Mouse (Mus musculus) heart, embryonic 15.5 days (tissue): Measurements from ENCODE around the gene Six1. TPM values are rescaled to one million over a fixed set of nuclear protein-coding genes. Genes with fewer than 3 reads are reported as not detected.
"Not testable (repeated sequence)": the region's sequence is repeated elsewhere in the genome, so short reads cannot be mapped to it uniquely, and the experiment has no call there.

ENCODE experiments used
- ATAC-seq: fragments of 200-750 bp; cut with Nextera tagmentation; replicated peaks from 2 replicates; pipeline ENCODE4 v1.8.0; 2017; ENCODE audit warnings: low read depth, moderate TSS enrichment; ENCODE audit not compliant: insufficient number of reproducible peaks, insufficient read depth, low FRiP score
- H3K27ac ChIP-seq: fragments of 300-500 bp; sonication (generic); 2 replicates; pipeline ENCODE4 v1.5.1; 2015; ENCODE audit warnings: mild to moderate bottlenecking, inconsistent platforms
- H3K27me3 ChIP-seq: fragments of 300-500 bp; sonication (generic); 2 replicates; pipeline ENCODE4 v1.6.1; 2015; ENCODE audit warnings: inconsistent platforms
- H3K36me3 ChIP-seq: fragments of 300-500 bp; sonication (generic); 2 replicates; pipeline ENCODE4 v1.6.1; 2015; ENCODE audit warnings: mild to moderate bottlenecking, inconsistent platforms
- H3K4me1 ChIP-seq: fragments of 300-500 bp; sonication (generic); replicated peaks from 2 replicates; pipeline ENCODE4 v1.6.1; 2015; ENCODE audit warnings: inconsistent platforms
- H3K4me2 ChIP-seq: fragments of 300-500 bp; sonication (generic); 2 replicates; pipeline ENCODE4 v1.6.1; 2015; ENCODE audit warnings: inconsistent platforms, mild to moderate bottlenecking, moderate library complexity
- H3K4me3 ChIP-seq: fragments of 300-500 bp; sonication (generic); 2 replicates; pipeline ENCODE4 v1.5.1; 2015; ENCODE audit warnings: mild to moderate bottlenecking, inconsistent platforms
- H3K9ac ChIP-seq: fragments of 300-500 bp; sonication (generic); 2 replicates; pipeline ENCODE4 v1.6.1; 2015; ENCODE audit warnings: mild to moderate bottlenecking, inconsistent platforms
- H3K9me3 ChIP-seq: fragments of 300-500 bp; sonication (generic); replicated peaks from 2 replicates; pipeline ENCODE4 v1.6.1; 2016; ENCODE audit warnings: inconsistent platforms
- WGBS: fragments of 180-500 bp; shearing (Covaris S2); methylation state at CpG from one replicate; pipeline ENCODE4 v1.1.7; 2015; ENCODE audit warnings: mixed read lengths; 5-methylcytosine and 5-hydroxymethylcytosine counted together
- polyA plus RNA-seq: library from polyadenylated mRNA; unstranded; fragments of >200 nt; fragmentation: Nextera tagmentation; extraction: Ambion mirVana; gene quantifications from 2 replicates; pipeline ENCODE4 v1.2.1, GENCODE M21; 2015

Gene Six1
- polyA plus RNA-seq, 1 experiment from 2014 or later = 0.62 TPM

DNA sequence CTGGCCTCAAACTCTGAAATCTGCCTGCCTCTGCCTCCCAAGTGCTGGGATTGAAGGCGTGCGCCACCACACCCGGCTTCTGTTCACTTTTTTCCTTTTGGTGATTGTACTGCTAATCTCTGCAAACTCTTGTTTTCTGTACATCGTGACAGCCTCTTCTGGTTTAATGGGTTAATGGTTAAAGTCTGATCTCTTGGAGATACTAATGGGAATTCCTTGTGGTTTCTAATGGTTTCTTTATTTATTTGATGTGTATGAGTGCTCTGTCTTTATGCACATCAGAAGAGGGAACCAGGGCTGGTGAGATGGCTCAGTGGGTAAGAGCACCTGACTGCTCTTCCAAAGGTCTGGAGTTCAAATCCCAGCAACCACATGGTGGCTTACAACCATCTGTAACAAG lies 28.1 kb upstream of the Six1 start:
- ATAC-seq, H3K9me3 ChIP-seq, H3K27me3 ChIP-seq, H3K4me1 ChIP-seq, H3K4me3 ChIP-seq, H3K9ac ChIP-seq, H3K36me3 ChIP-seq, H3K4me2 ChIP-seq, H3K27ac ChIP-seq: not testable (repeated sequence)
- 96% methylated on average over 4 of the region's 4 CpGs for WGBS

- Histone ChIP-seq H3K36me3 (no peaks in the 10 kb centered on the region), H3K9ac (no peak overlapping the region), H3K27me3 (peaks cover 10% of the 10 kb centered on the region), H3K9me3 (no peaks in the 10 kb centered on the region), H3K4me1 (no peaks in the 10 kb centered on the region), H3K4me2 (no peak overlapping the region), H3K27ac (no peak overlapping the region), H3K4me3 (no peak overlapping the region)
- 54% methylated on average over 9 of the region's 9 CpGs for WGBS
- no peak for ATAC-seq
These were observed 7.2 kb upstream of the Six1 start for GRCm38 (mm10) chr12:73060805-73061410.

DNA sequence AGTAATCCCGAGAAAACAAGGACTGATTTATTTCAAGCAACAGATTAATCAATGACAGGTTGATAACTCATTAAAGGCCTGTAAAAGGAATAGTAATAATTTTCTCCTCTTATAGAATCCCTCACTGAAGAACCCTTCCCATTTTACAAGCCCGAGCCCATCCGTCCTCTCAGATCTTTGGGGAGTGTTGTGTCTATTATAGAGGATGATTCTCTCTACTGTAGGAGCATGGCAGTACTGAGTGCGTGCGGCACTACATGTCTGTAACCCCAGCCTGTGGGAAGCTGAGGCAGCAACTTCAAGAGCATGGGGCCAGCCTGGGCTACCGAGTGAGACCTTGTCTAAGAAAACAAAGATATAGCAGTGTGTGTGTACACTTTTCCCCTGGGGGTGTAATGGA lies 3.8 kb upstream of the Six1 start:
- H3K27me3 ChIP-seq = peaks cover 43% of the 10 kb centered on the region
- H3K27ac ChIP-seq = no peak overlapping the region
- no peaks in the 10 kb centered on the region for H3K9me3 ChIP-seq
- peaks cover 11% of the 10 kb centered on the region for H3K4me1 ChIP-seq
- no peak for ATAC-seq
- no peak overlapping the region for H3K9ac ChIP-seq
- no peaks in the 10 kb centered on the region for H3K36me3 ChIP-seq
- H3K4me2 ChIP-seq = no peak overlapping the region
- H3K4me3 ChIP-seq = no peak overlapping the region
- 81% methylated on average over 6 of the region's 6 CpGs for WGBS

GRCm38 (mm10) chr12:73055451-73055850 lies 1.8 kb upstream of the Six1 start:
- H3K27me3 ChIP-seq = peaks cover 60% of the 10 kb centered on the region
- ATAC-seq = no peak
- no peak overlapping the region for H3K27ac ChIP-seq
- H3K4me3 ChIP-seq = no peak overlapping the region
- H3K36me3 ChIP-seq = no peaks in the 10 kb centered on the region
- no peak overlapping the region for H3K9ac ChIP-seq
- H3K9me3 ChIP-seq = no peaks in the 10 kb centered on the region
- 37% methylated on average over 5 of the region's 5 CpGs for WGBS
- no peak overlapping the region for H3K4me2 ChIP-seq
- H3K4me1 ChIP-seq = peaks cover 15% of the 10 kb centered on the region

GRCm38 (mm10) chr12:73054576-73055185 lies 994 bp upstream of the Six1 start:
- no peak overlapping the region for H3K27ac ChIP-seq
- 34% methylated on average over 15 of the region's 15 CpGs for WGBS
- ATAC-seq = no peak
- peak overlapping the region; percentile 96 for H3K4me2 ChIP-seq
- H3K9ac ChIP-seq = no peak overlapping the region
- H3K27me3 ChIP-seq = peaks cover 67% of the 10 kb centered on the region
- no peaks in the 10 kb centered on the region for H3K9me3 ChIP-seq
- peaks cover 15% of the 10 kb centered on the region for H3K4me1 ChIP-seq
- H3K36me3 ChIP-seq = no peaks in the 10 kb centered on the region
- H3K4me3 ChIP-seq = peak overlapping the region; percentile 72

- Histone ChIP-seq H3K27me3 (peaks cover 84% of the 10 kb centered on the region), H3K4me1 (peaks cover 15% of the 10 kb centered on the region), H3K9ac (peak overlapping the region; percentile 15; the same call in 1 of the 2 replicates), H3K27ac (no peak overlapping the region), H3K4me3 (peak overlapping the region; percentile 72), H3K4me2 (peak overlapping the region; percentile 96), H3K9me3 (no peaks in the 10 kb centered on the region), H3K36me3 (no peaks in the 10 kb centered on the region)
- 21% methylated on average over 34 of the region's 34 CpGs for WGBS
- peak; percentile 14; the same call in 1 of the 2 replicates for ATAC-seq
These were observed 766 bp downstream of the Six1 start for GRCm38 (mm10) chr12:73052651-73053591.

GRCm38 (mm10) chr12:73052036-73052650 lies 1.5 kb downstream of the Six1 start:
- H3K36me3 ChIP-seq = no peaks in the 10 kb centered on the region
- H3K27ac ChIP-seq = no peak overlapping the region
- H3K4me1 ChIP-seq = peaks cover 15% of the 10 kb centered on the region
- peak overlapping the region; percentile 72; the same call in 1 of the 2 replicates for H3K4me3 ChIP-seq
- H3K27me3 ChIP-seq = peaks cover 87% of the 10 kb centered on the region
- H3K9me3 ChIP-seq = no peaks in the 10 kb centered on the region
- ATAC-seq = no peak
- peak overlapping the region; percentile 96 for H3K4me2 ChIP-seq
- H3K9ac ChIP-seq = 0 out of 2 replicates have a peak overlapping the region, but pooled peaks have one; percentile 7
- WGBS = 11% methylated on average over 19 of the region's 19 CpGs

- Histone ChIP-seq H3K4me2 (no peak overlapping the region), H3K27ac (no peak overlapping the region), H3K27me3 (peaks cover 95% of the 10 kb centered on the region), H3K9me3 (no peaks in the 10 kb centered on the region), H3K9ac (no peak overlapping the region), H3K36me3 (no peaks in the 10 kb centered on the region), H3K4me1 (peaks cover 24% of the 10 kb centered on the region), H3K4me3 (no peak overlapping the region)
- no peak for ATAC-seq
- WGBS = 6% methylated on average over 15 of the region's 15 CpGs
These were observed 2.7 kb downstream of the Six1 start for GRCm38 (mm10) chr12:73050811-73051580.

DNA sequence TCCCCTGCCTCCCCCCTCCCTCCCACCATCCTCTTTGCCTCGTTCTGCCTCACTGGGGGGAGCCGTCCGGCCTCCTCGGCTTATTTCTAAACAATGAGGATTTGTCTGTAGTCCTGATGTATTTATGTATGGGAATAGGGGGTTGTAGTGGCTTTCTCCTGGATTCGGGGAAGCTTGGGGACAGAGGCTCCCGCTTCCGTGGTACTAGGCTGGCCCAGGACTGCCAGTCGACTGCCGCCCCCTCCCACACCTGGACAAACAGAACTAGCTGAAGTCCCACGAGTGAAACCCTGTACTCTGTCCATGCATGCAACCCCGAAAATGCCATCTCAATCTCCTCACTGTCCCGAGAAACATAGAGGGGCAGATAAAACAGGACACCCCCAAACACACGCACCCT lies 3.4 kb downstream of the Six1 start:
- Histone ChIP-seq H3K4me2 (no peak overlapping the region), H3K9ac (no peak overlapping the region), H3K4me1 (peaks cover 30% of the 10 kb centered on the region), H3K9me3 (no peaks in the 10 kb centered on the region), H3K36me3 (no peaks in the 10 kb centered on the region), H3K27me3 (peaks cover 95% of the 10 kb centered on the region), H3K4me3 (no peak overlapping the region), H3K27ac (no peak overlapping the region)
- no peak for ATAC-seq
- 1% methylated on average over 13 of the region's 13 CpGs for WGBS

DNA sequence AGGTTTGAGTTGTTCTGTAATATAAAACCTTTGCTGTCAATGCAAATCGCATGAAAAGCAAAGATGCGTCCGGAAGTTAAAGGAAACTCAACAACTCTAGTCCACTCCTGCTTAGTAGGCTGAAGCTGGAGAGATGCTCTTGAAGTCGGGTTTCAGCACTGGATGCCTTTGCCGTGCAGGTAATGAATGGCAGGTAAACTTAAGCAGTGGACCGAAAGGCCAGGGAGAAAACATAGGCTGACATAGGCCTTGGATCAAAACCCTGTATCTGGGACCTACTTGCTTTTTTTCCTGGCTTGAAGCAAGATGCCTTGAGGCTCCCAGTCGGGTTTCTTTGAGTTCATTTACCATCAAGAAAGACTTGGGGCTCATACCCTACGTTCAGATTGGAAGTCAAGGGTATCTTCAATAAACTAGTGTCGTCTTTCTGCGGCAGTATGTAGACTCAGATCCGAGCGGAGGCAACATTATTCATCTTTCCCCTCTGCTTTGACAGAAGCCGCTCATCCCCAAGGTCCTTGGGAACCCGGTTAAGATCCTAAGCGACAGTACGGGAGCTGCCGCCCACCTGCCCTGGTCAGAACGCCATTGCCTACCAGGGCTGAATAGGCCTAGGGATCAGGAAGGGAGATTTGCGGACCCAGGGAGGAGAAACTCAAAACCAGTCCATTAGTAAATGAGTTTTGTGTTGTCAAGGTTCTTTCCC lies 4.0 kb downstream of the Six1 start:
- ATAC-seq = no peak
- 7% methylated on average over 19 of the region's 19 CpGs for WGBS
- Histone ChIP-seq H3K4me3 (no peak overlapping the region), H3K9me3 (no peaks in the 10 kb centered on the region), H3K4me1 (peaks cover 37% of the 10 kb centered on the region), H3K27me3 (peaks cover 93% of the 10 kb centered on the region), H3K4me2 (no peak overlapping the region), H3K36me3 (no peaks in the 10 kb centered on the region), H3K9ac (no peak overlapping the region), H3K27ac (no peak overlapping the region)
